Mouse (Mus musculus): ENCODE measurements around the gene Ccdc148. TPM values are rescaled to one million over a fixed set of nuclear protein-coding genes. Genes with fewer than 3 reads are reported as not detected.

The Ccdc148 gene
- total and polyA plus RNA-seq, 3 experiments = not detected

GRCm38 (mm10) chr2:59205092-59205491, 44.6 kb upstream of the Ccdc148 start:
- Histone ChIP-seq H3K9me3 (replicated peaks; ENCODE audit: insufficient read depth, low read length) (no peaks in the 10 kb centered on the region), H3K79me2 (ENCODE audit: control insufficient read depth, insufficient read depth, low read length, poor library complexity) (no peaks in the 10 kb centered on the region), H3K4me1 (ENCODE audit: control insufficient read depth in 1 of 2, insufficient read depth in 2 of 2, low read length in 2 of 2) (no peaks in the 10 kb centered on the region), H3K27ac (ENCODE audit: control insufficient read depth, low read depth, low read length) (no peak overlapping the region), H3K9ac (ENCODE audit: control insufficient read depth, low read depth, low read length, poor library complexity, severe bottlenecking) (no peak overlapping the region), H3K36me3 (ENCODE audit: control insufficient read depth in 1 of 2, insufficient read depth in 2 of 2, low read length in 2 of 2) (no peaks in the 10 kb centered on the region), H3K4me3 (ENCODE audit: control insufficient read depth in 1 of 2, insufficient read depth in 1 of 2, low read depth in 2 of 2, low read length in 2 of 2) (no peak overlapping the region), H3K27me3 (ENCODE audit: control insufficient read depth in 1 of 2, insufficient read depth in 2 of 2, low read length in 2 of 2) (no peaks in the 10 kb centered on the region)
- DNase-seq (ENCODE audit: low read depth, low spot score) = no peak
- TF ChIP-seq TBP (IDR thresholded peaks at IDR 0.05; ENCODE audit: low read depth, low read length) = no peak
- no peak for TF ChIP-seq ZKSCAN1 (IDR thresholded peaks at IDR 0.05; ENCODE audit: low read depth, low read length)

DNA sequence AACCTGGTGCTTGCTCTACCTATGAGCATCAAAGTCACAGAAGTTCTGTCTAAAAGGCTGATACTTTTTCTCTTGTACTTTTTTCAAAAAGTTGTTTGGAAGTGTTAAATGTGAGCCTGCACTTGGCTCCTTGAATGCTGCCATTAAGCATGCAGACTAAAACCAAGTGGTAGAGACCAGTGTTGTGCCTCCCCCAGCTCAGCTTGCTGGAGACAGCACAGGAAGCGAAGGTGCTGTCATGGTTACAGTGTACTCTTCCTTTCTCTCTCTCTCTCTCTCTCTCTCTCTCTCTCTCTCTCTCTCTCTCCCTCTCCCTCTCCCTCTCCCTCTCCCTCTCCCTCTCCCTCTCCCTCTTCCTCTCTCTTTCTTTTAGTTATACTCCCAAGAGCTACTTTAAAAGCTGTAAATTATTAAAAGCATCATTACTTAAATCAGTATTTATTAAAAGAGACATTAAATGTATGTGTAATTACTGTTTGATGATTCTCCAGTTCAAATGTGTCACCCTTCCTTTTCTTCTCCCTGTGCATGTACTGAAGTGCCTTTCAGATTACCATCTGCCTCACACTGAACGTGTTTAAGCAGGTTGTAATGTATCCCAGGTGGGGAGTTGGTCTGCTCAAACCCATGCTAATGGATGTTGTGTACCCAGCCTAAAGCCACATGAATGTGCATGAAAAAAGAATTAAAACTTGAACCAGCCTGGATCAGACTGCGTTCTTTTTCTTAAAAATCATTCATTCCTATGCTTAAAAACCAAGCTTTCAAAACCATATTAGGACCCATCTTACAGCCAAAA, 43.3 kb upstream of the Ccdc148 start:
- no peaks in the 10 kb centered on the region for H3K27me3 ChIP-seq (ENCODE audit: control insufficient read depth in 1 of 2, insufficient read depth in 2 of 2, low read length in 2 of 2)
- H3K4me3 ChIP-seq (ENCODE audit: control insufficient read depth in 1 of 2, insufficient read depth in 1 of 2, low read depth in 2 of 2, low read length in 2 of 2) = no peak overlapping the region
- no peaks in the 10 kb centered on the region for H3K4me1 ChIP-seq (ENCODE audit: control insufficient read depth in 1 of 2, insufficient read depth in 2 of 2, low read length in 2 of 2)
- no peak for DNase-seq (ENCODE audit: low read depth, low spot score)
- no peaks in the 10 kb centered on the region for H3K36me3 ChIP-seq (ENCODE audit: control insufficient read depth in 1 of 2, insufficient read depth in 2 of 2, low read length in 2 of 2)
- H3K27ac ChIP-seq (ENCODE audit: control insufficient read depth, low read depth, low read length) = no peak overlapping the region
- no peak overlapping the region for H3K9ac ChIP-seq (ENCODE audit: control insufficient read depth, low read depth, low read length, poor library complexity, severe bottlenecking)
- no peak for TF ChIP-seq POLR2AphosphoS5 (IDR thresholded peaks at IDR 0.05; ENCODE audit: borderline replicate concordance, low read depth, low read length)
- TF ChIP-seq ELF1 (IDR thresholded peaks at IDR 0.05; ENCODE audit: low read depth, low read length) = no peak
- no peak for TF ChIP-seq BHLHE40 (IDR thresholded peaks at IDR 0.05; ENCODE audit: borderline replicate concordance, low read depth, low read length)
- no peak for TF ChIP-seq GABPA (IDR thresholded peaks at IDR 0.05; ENCODE audit: low read depth, low read length)
- no peak for TF ChIP-seq POLR2AphosphoS2 (IDR thresholded peaks at IDR 0.05; ENCODE audit: low read length)
- TF ChIP-seq MYB (IDR thresholded peaks at IDR 0.05; ENCODE audit: low read depth, low read length) = no peak
- no peak for TF ChIP-seq NRF1 (IDR thresholded peaks at IDR 0.05; ENCODE audit: insufficient read depth, low read depth, low read length, poor library complexity, severe bottlenecking)
- no peak for TF ChIP-seq ZC3H11A (IDR thresholded peaks at IDR 0.05; ENCODE audit: low read depth, low read length)
- TF ChIP-seq ETS1 (IDR thresholded peaks at IDR 0.05; ENCODE audit: low read depth, low read length) = no peak
- no peak for TF ChIP-seq USF2 (IDR thresholded peaks at IDR 0.05; ENCODE audit: borderline replicate concordance in 1 of 2, insufficient read depth in 1 of 2, low read depth in 1 of 2, low read length in 2 of 2)
- TF ChIP-seq TAL1 (IDR thresholded peaks at IDR 0.05; ENCODE audit: low read length) = no peak
- H3K79me2 ChIP-seq (ENCODE audit: control insufficient read depth, insufficient read depth, low read length, poor library complexity) = no peaks in the 10 kb centered on the region
- H3K9me3 ChIP-seq (replicated peaks; ENCODE audit: insufficient read depth, low read length) = no peaks in the 10 kb centered on the region

DNA sequence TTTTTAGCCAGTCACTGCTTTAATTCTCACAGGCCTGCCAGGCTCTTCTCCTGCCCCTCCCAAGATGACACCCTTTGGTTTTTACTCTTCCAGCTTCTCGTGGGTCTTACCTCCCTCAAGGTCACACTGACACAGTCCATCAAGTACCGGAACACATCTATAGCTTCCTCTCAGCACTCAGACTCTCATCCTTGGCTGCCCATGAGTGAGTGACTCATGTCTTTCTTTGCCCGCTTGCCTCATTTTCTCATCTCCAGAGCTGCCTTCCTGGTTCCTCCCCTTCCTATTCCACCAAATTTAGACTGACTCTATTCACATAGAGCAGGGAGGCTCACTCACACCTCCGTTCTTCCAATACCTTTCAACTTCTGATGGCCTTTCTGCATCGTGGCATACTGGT, 42.4 kb upstream of the Ccdc148 start:
- no peaks in the 10 kb centered on the region for H3K9me3 ChIP-seq (replicated peaks; ENCODE audit: insufficient read depth, low read length)
- H3K27me3 ChIP-seq (ENCODE audit: control insufficient read depth in 1 of 2, insufficient read depth in 2 of 2, low read length in 2 of 2) = no peaks in the 10 kb centered on the region
- H3K36me3 ChIP-seq (ENCODE audit: control insufficient read depth in 1 of 2, insufficient read depth in 2 of 2, low read length in 2 of 2) = no peaks in the 10 kb centered on the region
- no peak for DNase-seq (ENCODE audit: low read depth, low spot score)
- no peaks in the 10 kb centered on the region for H3K79me2 ChIP-seq (ENCODE audit: control insufficient read depth, insufficient read depth, low read length, poor library complexity)
- H3K4me3 ChIP-seq (ENCODE audit: control insufficient read depth in 1 of 2, insufficient read depth in 1 of 2, low read depth in 2 of 2, low read length in 2 of 2) = no peak overlapping the region
- no peak overlapping the region for H3K9ac ChIP-seq (ENCODE audit: control insufficient read depth, low read depth, low read length, poor library complexity, severe bottlenecking)
- no peak overlapping the region for H3K27ac ChIP-seq (ENCODE audit: control insufficient read depth, low read depth, low read length)
- H3K4me1 ChIP-seq (ENCODE audit: control insufficient read depth in 1 of 2, insufficient read depth in 2 of 2, low read length in 2 of 2) = no peaks in the 10 kb centered on the region
- TF ChIP-seq MAZ (IDR thresholded peaks at IDR 0.05; ENCODE audit: low read depth, low read length) (no peak), MAFK (IDR thresholded peaks at IDR 0.05; ENCODE audit: borderline replicate concordance, low read depth, low read length) (no peak), ZNF384 (IDR thresholded peaks at IDR 0.05; ENCODE audit: low read depth, low read length) (no peak), POLR2A (IDR thresholded peaks at IDR 0.05; ENCODE audit: control insufficient read depth in 1 of 2, insufficient read depth in 1 of 2, low read depth in 1 of 2, low read length in 2 of 2, poor library complexity in 1 of 2) (no peak), CHD2 (IDR thresholded peaks at IDR 0.05; ENCODE audit: low read length) (no peak), SMC3 (IDR thresholded peaks at IDR 0.05; ENCODE audit: low read depth, low read length) (no peak), ZC3H11A (IDR thresholded peaks at IDR 0.05; ENCODE audit: low read depth, low read length) (no peak), RAD21 (IDR thresholded peaks at IDR 0.05; ENCODE audit: low read depth, low read length) (no peak), KAT2A (conservative IDR thresholded peaks at IDR 0.05; ENCODE audit: low read depth, low read length) (no peak), TAL1 (IDR thresholded peaks at IDR 0.05; ENCODE audit: low read length) (no peak), GATA1 (IDR thresholded peaks at IDR 0.05; ENCODE audit: low read depth, low read length) (no peak), RCOR1 (IDR thresholded peaks at IDR 0.05; ENCODE audit: low read depth, low read length) (no peak), TCF12 (IDR thresholded peaks at IDR 0.05; ENCODE audit: low read depth, low read length) (no peak), NELFE (IDR thresholded peaks at IDR 0.05; ENCODE audit: low read depth, low read length) (no peak), ZMIZ1 (IDR thresholded peaks at IDR 0.05; ENCODE audit: low read depth, low read length) (no peak)

Measured in MEL (cell line).